Mouse (Mus musculus) spleen, adult 2 months (tissue): ENCODE data around the gene Rhob.

ENCODE experiments used
- CTCF ChIP-seq: fragments of 200-500 bp; IDR thresholded peaks from 2 replicates; pipeline ENCODE4 v1.5.1; 2011; ENCODE audit warnings: mild to moderate bottlenecking, inconsistent platforms; ENCODE audit not compliant: insufficient read depth, insufficient read length, insufficient replicate concordance; ENCODE audit errors: extremely low read depth
- POLR2A ChIP-seq: fragments of 200-500 bp; IDR thresholded peaks from 2 replicates; pipeline ENCODE4 v1.6.1; 2011; ENCODE audit warnings: low read depth, low read length, inconsistent platforms

GRCm38 (mm10) chr12:8468221-8468865, 31.5 kb downstream of the Rhob start:
- no peak for TF ChIP-seq POLR2A
- no peak for TF ChIP-seq CTCF
